Mouse (Mus musculus): ENCODE results near the gene Tmem11. TPM values are rescaled to one million over a fixed set of nuclear protein-coding genes. Genes with fewer than 3 reads are reported as not detected.

The Tmem11 gene
- 45.2 TPM for polyA plus RNA-seq (2015; fragmentation: Illumina TruSeq; extraction: RNeasy Lipid Tissue Mini Kit (QIAGEN cat#74804); ENCODE audit: low read depth, low replicate concordance)

GRCm38 (mm10) chr11:60878675-60879294 lies at the start of gene Tmem11:
TSS of gene Tmem11 (minus strand) at chr11:60879272.

GRCm38 (mm10) chr11:60914491-60914890 lies 35.4 kb upstream of the Tmem11 start, which contains the start of gene Natd1:
TSS of gene Natd1 (minus strand) at chr11:60914750.

GRCm38 (mm10) chr11:60830433-60831052 lies 48.5 kb downstream of the Tmem11 start, which contains the start of gene Dhrs7b:
TSS of gene Dhrs7b (plus strand) at chr11:60830631.

Other genes starting within 250 kb of the Tmem11 start
- 29.4 TPM for gene Llgl1, start 179.5 kb downstream of the Tmem11 start, polyA plus RNA-seq (2015; fragmentation: Illumina TruSeq; extraction: RNeasy Lipid Tissue Mini Kit (QIAGEN cat#74804); ENCODE audit: low read depth, low replicate concordance)
- 48.0 TPM for gene Flii, start 152.0 kb downstream of the Tmem11 start, polyA plus RNA-seq (2015; fragmentation: Illumina TruSeq; extraction: RNeasy Lipid Tissue Mini Kit (QIAGEN cat#74804); ENCODE audit: low read depth, low replicate concordance)
- gene Mief2, start 150.9 kb downstream of the Tmem11 start, polyA plus RNA-seq (2015; fragmentation: Illumina TruSeq; extraction: RNeasy Lipid Tissue Mini Kit (QIAGEN cat#74804); ENCODE audit: low read depth, low replicate concordance) = 17.7 TPM
- 3.8 TPM for gene Top3a, start 101.9 kb downstream of the Tmem11 start, polyA plus RNA-seq (2015; fragmentation: Illumina TruSeq; extraction: RNeasy Lipid Tissue Mini Kit (QIAGEN cat#74804); ENCODE audit: low read depth, low replicate concordance)
- 17.5 TPM for gene Smcr8, start 101.7 kb downstream of the Tmem11 start, polyA plus RNA-seq (2015; fragmentation: Illumina TruSeq; extraction: RNeasy Lipid Tissue Mini Kit (QIAGEN cat#74804); ENCODE audit: low read depth, low replicate concordance)
- 4.7 TPM for gene Shmt1, start 67.6 kb downstream of the Tmem11 start, polyA plus RNA-seq (2015; fragmentation: Illumina TruSeq; extraction: RNeasy Lipid Tissue Mini Kit (QIAGEN cat#74804); ENCODE audit: low read depth, low replicate concordance)
- gene Dhrs7b, start 48.6 kb downstream of the Tmem11 start, polyA plus RNA-seq (2015; fragmentation: Illumina TruSeq; extraction: RNeasy Lipid Tissue Mini Kit (QIAGEN cat#74804); ENCODE audit: low read depth, low replicate concordance) = 35.8 TPM
- gene Natd1, start 35.5 kb upstream of the Tmem11 start, polyA plus RNA-seq (2015; fragmentation: Illumina TruSeq; extraction: RNeasy Lipid Tissue Mini Kit (QIAGEN cat#74804); ENCODE audit: low read depth, low replicate concordance) = 6.5 TPM
- 14.5 TPM for gene Map2k3, start 52.8 kb upstream of the Tmem11 start, polyA plus RNA-seq (2015; fragmentation: Illumina TruSeq; extraction: RNeasy Lipid Tissue Mini Kit (QIAGEN cat#74804); ENCODE audit: low read depth, low replicate concordance)
- gene Kcnj12, start 143.3 kb upstream of the Tmem11 start, polyA plus RNA-seq (2015; fragmentation: Illumina TruSeq; extraction: RNeasy Lipid Tissue Mini Kit (QIAGEN cat#74804); ENCODE audit: low read depth, low replicate concordance) = 11.8 TPM
- gene Tnfrsf13b, start 247.5 kb upstream of the Tmem11 start, polyA plus RNA-seq (2015; fragmentation: Illumina TruSeq; extraction: RNeasy Lipid Tissue Mini Kit (QIAGEN cat#74804); ENCODE audit: low read depth, low replicate concordance) = 1.7 TPM